Mouse (Mus musculus): ENCODE results near the gene Nfe2l3. TPM values are rescaled to one million over a fixed set of nuclear protein-coding genes. Genes with fewer than 3 reads are reported as not detected.

Gene Nfe2l3
- polyA plus RNA-seq, 1 experiment from 2014 or later: 3.0 TPM

DNA sequence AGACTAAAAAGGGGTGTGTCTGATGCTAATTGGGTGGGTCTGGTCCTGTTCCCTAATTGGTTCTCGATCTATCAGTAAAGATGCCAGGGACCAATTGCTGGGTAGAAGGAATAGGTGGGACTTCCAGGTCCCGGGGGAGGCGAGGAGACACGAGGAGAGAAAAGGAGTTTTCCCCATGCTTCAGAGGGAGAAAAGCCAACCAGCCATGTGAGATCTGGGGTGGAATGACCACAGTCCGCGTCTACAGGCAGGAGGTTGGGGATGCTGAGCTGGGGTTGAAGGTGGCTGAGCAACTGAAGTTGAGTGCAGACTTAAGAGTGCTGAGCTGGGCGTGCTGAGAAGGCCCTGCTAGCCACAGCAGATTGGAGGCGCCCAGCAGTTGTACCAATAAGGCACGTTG, 37.0 kb upstream of the Nfe2l3 start:
- Histone ChIP-seq H3K4me3 (ENCODE audit: low read depth, low read length) (no peak overlapping the region), H3K27me3 (replicated peaks; ENCODE audit: control insufficient read depth, insufficient read depth, low read length) (no peaks in the 10 kb centered on the region), H3K27ac (ENCODE audit: low read depth) (no peak overlapping the region), H3K9me3 (ENCODE audit: control insufficient read depth, low read length) (no peaks in the 10 kb centered on the region), H3K4me1 (replicated peaks; ENCODE audit: control insufficient read depth, insufficient read depth, low read length) (peaks cover 4% of the 10 kb centered on the region; the same call in 1 of the 2 replicates), H3K9ac (ENCODE audit: low read length) (no peak overlapping the region), H3K4me2 (ENCODE audit: low read length) (no peak overlapping the region), H3K36me3 (ENCODE audit: control insufficient read depth, insufficient read depth, low read length) (no peaks in the 10 kb centered on the region)
- ATAC-seq (replicated peaks; ENCODE audit: low FRiP score, low TSS enrichment, low read depth) (no peak), DNase-seq (ENCODE audit: low spot score) (no peak)
- WGBS: 60% methylated on average over 9 of the region's 9 CpGs

DNA sequence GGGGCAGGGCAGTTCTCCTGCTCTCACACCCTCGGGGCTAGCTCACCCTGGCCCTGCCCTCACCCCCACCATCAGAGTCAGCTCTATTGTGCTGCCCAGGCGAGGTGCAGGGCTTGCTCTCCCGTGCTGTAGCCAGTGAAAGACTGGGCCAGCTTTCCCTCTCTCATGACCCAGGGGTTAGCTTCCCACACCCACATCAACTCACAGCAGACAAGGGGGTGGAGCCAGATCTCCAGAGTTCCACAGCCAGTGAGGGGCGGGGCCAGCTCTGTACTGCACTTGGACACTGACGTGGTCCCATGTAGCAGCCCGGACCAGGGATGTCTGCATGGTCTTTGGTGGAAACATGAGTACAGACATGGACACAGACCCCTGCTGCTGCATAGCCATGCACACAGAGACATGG, 33.4 kb upstream of the Nfe2l3 start:
- DNase-seq (ENCODE audit: low spot score) (no peak), ATAC-seq (replicated peaks; ENCODE audit: low FRiP score, low TSS enrichment, low read depth) (peak; percentile 42; the same call in 1 of the 2 replicates)
- Histone ChIP-seq H3K9ac (ENCODE audit: low read length) (no peak overlapping the region), H3K4me3 (ENCODE audit: low read depth, low read length) (no peak overlapping the region), H3K27me3 (replicated peaks; ENCODE audit: control insufficient read depth, insufficient read depth, low read length) (no peaks in the 10 kb centered on the region), H3K4me2 (ENCODE audit: low read length) (no peak overlapping the region), H3K9me3 (ENCODE audit: control insufficient read depth, low read length) (no peaks in the 10 kb centered on the region), H3K27ac (ENCODE audit: low read depth) (no peak overlapping the region), H3K36me3 (ENCODE audit: control insufficient read depth, insufficient read depth, low read length) (no peaks in the 10 kb centered on the region), H3K4me1 (replicated peaks; ENCODE audit: control insufficient read depth, insufficient read depth, low read length) (peaks cover 12% of the 10 kb centered on the region; the same call in 1 of the 2 replicates)
- WGBS: 20% methylated on average over 6 of the region's 6 CpGs

DNA sequence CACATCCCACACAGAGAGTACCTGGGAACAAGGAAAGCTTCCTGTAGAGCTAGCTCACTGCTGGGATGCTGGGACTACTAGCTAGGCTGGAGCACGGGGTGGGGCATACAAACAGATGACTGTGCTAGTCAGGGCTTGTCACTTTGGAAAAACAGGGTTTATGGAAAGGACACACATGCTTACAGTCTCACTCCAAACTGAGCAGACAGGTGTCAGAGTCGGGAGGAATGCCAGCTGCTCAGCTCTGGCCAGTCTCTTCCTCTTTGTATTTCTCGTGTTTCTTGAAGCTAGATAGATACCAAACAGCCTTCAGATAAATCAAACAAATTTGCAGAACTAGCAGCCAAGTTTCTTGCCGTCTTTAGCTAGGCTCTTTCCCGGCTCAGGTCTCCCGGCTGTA, 31.2 kb upstream of the Nfe2l3 start:
- Histone ChIP-seq H3K4me1 (replicated peaks; ENCODE audit: control insufficient read depth, insufficient read depth, low read length) (peaks cover 12% of the 10 kb centered on the region; the same call in 1 of the 2 replicates), H3K36me3 (ENCODE audit: control insufficient read depth, insufficient read depth, low read length) (no peaks in the 10 kb centered on the region), H3K27ac (ENCODE audit: low read depth) (0 out of 2 replicates have a peak overlapping the region, but pooled peaks have one; percentile 18), H3K27me3 (replicated peaks; ENCODE audit: control insufficient read depth, insufficient read depth, low read length) (no peaks in the 10 kb centered on the region), H3K4me2 (ENCODE audit: low read length) (peak overlapping the region; percentile 7; the same call in 1 of the 2 replicates), H3K9me3 (ENCODE audit: control insufficient read depth, low read length) (no peaks in the 10 kb centered on the region), H3K9ac (ENCODE audit: low read length) (no peak overlapping the region), H3K4me3 (ENCODE audit: low read depth, low read length) (no peak overlapping the region)
- ATAC-seq (replicated peaks; ENCODE audit: low FRiP score, low TSS enrichment, low read depth) (0 out of 2 replicates have a peak, but pooled peaks have one; percentile 48), DNase-seq (ENCODE audit: low spot score) (no peak)
- WGBS: 27% methylated on average over 6 of the region's 6 CpGs

DNA sequence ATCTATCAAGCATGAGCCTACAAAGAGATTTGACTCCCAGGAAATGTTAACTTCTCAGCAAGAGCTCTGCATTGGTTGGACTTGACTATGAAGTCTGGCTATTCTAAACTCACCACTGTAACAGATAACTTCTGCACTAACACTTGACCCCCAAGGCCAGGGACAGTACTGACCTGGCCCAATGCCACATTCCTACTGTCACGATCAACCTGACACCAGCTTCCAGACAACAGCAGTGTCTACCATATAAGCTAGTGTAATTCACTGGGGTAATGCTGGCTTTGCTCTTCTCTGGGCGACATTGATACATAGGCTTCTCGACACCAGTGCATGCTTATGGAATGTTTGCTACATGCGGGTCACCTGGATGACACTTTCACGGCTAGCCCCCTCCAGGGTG, 28.9 kb upstream of the Nfe2l3 start:
- ATAC-seq (replicated peaks; ENCODE audit: low FRiP score, low TSS enrichment, low read depth) (no peak), DNase-seq (ENCODE audit: low spot score) (no peak)
- Histone ChIP-seq H3K9me3 (ENCODE audit: control insufficient read depth, low read length) (no peaks in the 10 kb centered on the region), H3K27ac (ENCODE audit: low read depth) (no peak overlapping the region), H3K4me2 (ENCODE audit: low read length) (no peak overlapping the region), H3K27me3 (replicated peaks; ENCODE audit: control insufficient read depth, insufficient read depth, low read length) (no peaks in the 10 kb centered on the region), H3K4me3 (ENCODE audit: low read depth, low read length) (no peak overlapping the region), H3K4me1 (replicated peaks; ENCODE audit: control insufficient read depth, insufficient read depth, low read length) (peaks cover 12% of the 10 kb centered on the region; the same call in 1 of the 2 replicates), H3K9ac (ENCODE audit: low read length) (no peak overlapping the region), H3K36me3 (ENCODE audit: control insufficient read depth, insufficient read depth, low read length) (no peaks in the 10 kb centered on the region)
- WGBS: 81% methylated on average over 5 of the region's 5 CpGs

DNA sequence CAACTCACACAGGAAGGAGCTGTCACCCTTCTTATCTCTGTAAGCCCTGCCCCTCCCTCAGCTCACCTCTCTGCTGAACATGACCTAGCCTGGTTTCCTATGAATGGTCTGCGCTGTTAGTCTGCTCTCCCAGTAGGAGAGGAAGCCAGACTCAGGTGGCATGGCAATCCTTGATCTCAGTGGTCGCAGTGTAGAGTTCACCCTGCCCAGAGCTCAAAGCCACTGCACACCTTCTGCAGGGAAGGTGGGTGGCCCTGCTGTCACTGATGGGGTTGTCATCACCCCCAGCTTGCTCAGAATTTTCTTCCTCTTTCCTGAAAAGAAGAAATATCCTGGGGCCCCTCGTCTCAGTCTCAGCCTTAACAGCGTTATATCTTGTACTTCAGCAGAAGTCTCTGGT, 28.0 kb upstream of the Nfe2l3 start:
- DNase-seq (ENCODE audit: low spot score) (no peak), ATAC-seq (replicated peaks; ENCODE audit: low FRiP score, low TSS enrichment, low read depth) (no peak)
- Histone ChIP-seq H3K4me2 (ENCODE audit: low read length) (no peak overlapping the region), H3K36me3 (ENCODE audit: control insufficient read depth, insufficient read depth, low read length) (no peaks in the 10 kb centered on the region), H3K27me3 (replicated peaks; ENCODE audit: control insufficient read depth, insufficient read depth, low read length) (no peaks in the 10 kb centered on the region), H3K9ac (ENCODE audit: low read length) (no peak overlapping the region), H3K27ac (ENCODE audit: low read depth) (no peak overlapping the region), H3K9me3 (ENCODE audit: control insufficient read depth, low read length) (no peaks in the 10 kb centered on the region), H3K4me1 (replicated peaks; ENCODE audit: control insufficient read depth, insufficient read depth, low read length) (peaks cover 8% of the 10 kb centered on the region; the same call in 1 of the 2 replicates), H3K4me3 (ENCODE audit: low read depth, low read length) (no peak overlapping the region)
- WGBS: 73% methylated on average over 4 of the region's 4 CpGs

DNA sequence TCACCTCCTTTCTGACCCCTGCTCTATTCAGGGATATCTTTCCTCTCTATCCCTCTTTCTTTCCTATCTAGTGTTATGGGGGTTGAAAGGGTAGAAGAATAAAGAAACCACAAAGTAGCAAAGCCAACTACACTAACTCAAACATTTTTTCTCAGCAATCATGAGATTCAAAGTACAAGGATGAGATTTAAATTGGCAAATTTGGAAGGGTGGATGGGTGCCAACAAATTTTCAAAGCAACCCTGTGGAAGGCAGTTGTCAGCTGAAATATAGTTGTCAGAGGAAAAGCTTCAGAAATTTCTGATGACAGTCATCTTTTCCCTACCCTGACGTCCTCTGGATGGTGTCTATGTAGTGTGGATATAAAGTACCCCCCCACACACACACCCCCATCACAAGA, 16.0 kb upstream of the Nfe2l3 start:
- no peak for ATAC-seq (replicated peaks; ENCODE audit: low FRiP score, low TSS enrichment, low read depth)

DNA sequence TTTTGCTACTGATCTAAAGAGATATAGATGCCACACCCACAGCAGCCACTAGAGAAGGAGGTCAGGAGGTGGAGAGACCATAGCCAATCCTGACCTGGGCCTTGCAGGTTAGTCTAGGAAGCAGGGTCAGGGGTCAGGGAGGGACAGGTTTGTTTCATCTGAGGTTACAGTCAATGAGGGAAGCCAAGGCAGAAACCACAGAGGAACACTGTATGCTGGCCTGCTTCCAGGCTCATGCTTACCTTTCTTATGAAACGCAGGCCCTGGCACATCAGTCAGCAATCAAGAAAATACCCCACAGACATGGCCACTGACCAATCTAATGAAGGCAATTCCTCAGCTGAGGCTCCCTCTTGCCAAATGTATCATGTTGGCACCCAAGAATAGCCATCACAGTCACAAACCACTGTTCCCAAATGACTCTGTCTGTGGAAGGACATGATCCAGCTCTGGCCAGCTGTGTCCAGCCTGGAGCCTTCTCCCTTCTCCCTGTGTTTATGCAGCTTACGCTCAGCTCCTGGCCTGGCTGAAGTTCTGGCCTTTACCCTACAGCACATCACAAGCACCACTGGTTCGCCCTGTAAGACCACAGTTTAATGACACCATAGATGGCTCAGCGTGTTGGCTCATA, 15.0 kb upstream of the Nfe2l3 start:
- H3K4me2 ChIP-seq (ENCODE audit: low read length): no peak overlapping the region
- no peaks in the 10 kb centered on the region for H3K27me3 ChIP-seq (replicated peaks; ENCODE audit: control insufficient read depth, insufficient read depth, low read length)
- no peak overlapping the region for H3K9ac ChIP-seq (ENCODE audit: low read length)
- WGBS: 95% methylated on average over 4 of the region's 4 CpGs
- DNase-seq (ENCODE audit: low spot score) (no peak), ATAC-seq (replicated peaks; ENCODE audit: low FRiP score, low TSS enrichment, low read depth) (no peak)
- no peaks in the 10 kb centered on the region for H3K4me1 ChIP-seq (replicated peaks; ENCODE audit: control insufficient read depth, insufficient read depth, low read length)
- H3K36me3 ChIP-seq (ENCODE audit: control insufficient read depth, insufficient read depth, low read length): no peaks in the 10 kb centered on the region
- H3K27ac ChIP-seq (ENCODE audit: low read depth): no peak overlapping the region
- H3K9me3 ChIP-seq (ENCODE audit: control insufficient read depth, low read length): no peaks in the 10 kb centered on the region
- H3K4me3 ChIP-seq (ENCODE audit: low read depth, low read length): no peak overlapping the region

More for the DNA sequence above, 16.0 kb upstream of the Nfe2l3 start:
- no peak overlapping the region for H3K9ac ChIP-seq (ENCODE audit: low read length)
- H3K36me3 ChIP-seq (ENCODE audit: control insufficient read depth, insufficient read depth, low read length): no peaks in the 10 kb centered on the region
- no peak overlapping the region for H3K27ac ChIP-seq (ENCODE audit: low read depth)
- H3K4me1 ChIP-seq (replicated peaks; ENCODE audit: control insufficient read depth, insufficient read depth, low read length): no peaks in the 10 kb centered on the region
- no peak for DNase-seq (ENCODE audit: low spot score)
- no peak overlapping the region for H3K4me2 ChIP-seq (ENCODE audit: low read length)
- H3K27me3 ChIP-seq (replicated peaks; ENCODE audit: control insufficient read depth, insufficient read depth, low read length): no peaks in the 10 kb centered on the region
- no peaks in the 10 kb centered on the region for H3K9me3 ChIP-seq (ENCODE audit: control insufficient read depth, low read length)
- 57% methylated on average over 1 of the region's 1 CpGs for whole genome bisulfite sequencing
- no peak overlapping the region for H3K4me3 ChIP-seq (ENCODE audit: low read depth, low read length)

DNA sequence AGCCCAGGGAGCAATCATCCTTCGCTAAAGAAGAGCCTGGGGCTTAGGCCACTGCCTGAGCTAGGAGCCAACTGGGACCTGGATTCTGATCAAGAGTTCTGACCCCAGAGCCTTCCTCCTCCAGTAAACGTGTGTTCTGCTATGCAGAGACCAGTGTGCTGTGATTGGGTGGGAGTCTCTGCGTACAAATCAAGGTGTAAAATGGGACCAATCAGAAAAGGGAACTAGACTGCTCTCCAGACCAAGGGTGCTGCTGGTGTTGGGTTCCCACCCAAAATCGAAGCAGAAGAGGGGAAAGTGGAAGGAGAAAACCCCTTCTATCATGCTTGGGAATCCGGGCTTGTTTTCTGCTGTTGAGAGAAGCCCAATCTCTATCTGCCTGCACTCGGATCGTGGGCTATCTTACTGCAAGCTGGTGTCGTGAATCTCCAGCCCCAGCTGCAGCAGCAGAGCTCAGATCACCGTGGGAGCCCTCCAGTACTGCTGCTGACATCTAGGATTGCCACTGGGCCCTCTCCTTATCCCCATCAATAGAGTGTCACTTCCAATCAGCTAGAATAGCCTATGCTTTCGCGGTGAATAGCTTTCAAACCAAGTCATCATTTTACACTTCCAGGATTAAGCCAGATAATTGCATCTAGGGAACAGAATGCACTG, 8.9 kb upstream of the Nfe2l3 start:
- Histone ChIP-seq H3K36me3 (ENCODE audit: control insufficient read depth, insufficient read depth, low read length) (no peaks in the 10 kb centered on the region), H3K4me2 (ENCODE audit: low read length) (no peak overlapping the region), H3K9me3 (ENCODE audit: control insufficient read depth, low read length) (no peaks in the 10 kb centered on the region), H3K27me3 (replicated peaks; ENCODE audit: control insufficient read depth, insufficient read depth, low read length) (no peaks in the 10 kb centered on the region), H3K4me3 (ENCODE audit: low read depth, low read length) (no peak overlapping the region), H3K9ac (ENCODE audit: low read length) (no peak overlapping the region), H3K27ac (ENCODE audit: low read depth) (no peak overlapping the region), H3K4me1 (replicated peaks; ENCODE audit: control insufficient read depth, insufficient read depth, low read length) (no peaks in the 10 kb centered on the region)
- DNase-seq (ENCODE audit: low spot score): no peak
- 49% methylated on average over 11 of the region's 11 CpGs for WGBS
- ATAC-seq (replicated peaks; ENCODE audit: low FRiP score, low TSS enrichment, low read depth): no peak

DNA sequence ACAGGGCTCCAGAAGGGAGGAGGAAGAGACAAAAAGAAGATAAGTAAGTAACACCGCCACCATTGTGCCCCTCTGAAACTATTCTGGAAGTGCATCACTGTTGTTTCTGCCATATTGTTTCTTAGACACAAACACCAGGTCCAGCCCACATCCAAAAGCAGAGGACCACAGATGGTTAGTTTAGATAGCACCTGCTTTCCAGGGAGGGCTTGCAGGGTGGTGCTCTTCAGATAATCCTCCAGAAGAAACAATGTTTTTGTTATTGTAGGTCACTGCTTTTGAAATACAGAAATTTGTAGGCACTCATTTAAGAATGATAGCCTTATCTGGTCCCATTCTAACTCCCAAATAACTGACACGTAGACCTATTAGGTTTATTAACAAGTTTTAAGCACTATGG, 7.9 kb upstream of the Nfe2l3 start:
- Histone ChIP-seq H3K4me2 (ENCODE audit: low read length) (no peak overlapping the region), H3K9ac (ENCODE audit: low read length) (no peak overlapping the region), H3K4me1 (replicated peaks; ENCODE audit: control insufficient read depth, insufficient read depth, low read length) (no peaks in the 10 kb centered on the region), H3K36me3 (ENCODE audit: control insufficient read depth, insufficient read depth, low read length) (no peaks in the 10 kb centered on the region), H3K9me3 (ENCODE audit: control insufficient read depth, low read length) (no peaks in the 10 kb centered on the region), H3K27ac (ENCODE audit: low read depth) (no peak overlapping the region), H3K27me3 (replicated peaks; ENCODE audit: control insufficient read depth, insufficient read depth, low read length) (no peaks in the 10 kb centered on the region), H3K4me3 (ENCODE audit: low read depth, low read length) (no peak overlapping the region)
- WGBS: 87% methylated on average over 2 of the region's 2 CpGs
- DNase-seq (ENCODE audit: low spot score) (no peak), ATAC-seq (replicated peaks; ENCODE audit: low FRiP score, low TSS enrichment, low read depth) (no peak)
